In the genomic region with DNA sequence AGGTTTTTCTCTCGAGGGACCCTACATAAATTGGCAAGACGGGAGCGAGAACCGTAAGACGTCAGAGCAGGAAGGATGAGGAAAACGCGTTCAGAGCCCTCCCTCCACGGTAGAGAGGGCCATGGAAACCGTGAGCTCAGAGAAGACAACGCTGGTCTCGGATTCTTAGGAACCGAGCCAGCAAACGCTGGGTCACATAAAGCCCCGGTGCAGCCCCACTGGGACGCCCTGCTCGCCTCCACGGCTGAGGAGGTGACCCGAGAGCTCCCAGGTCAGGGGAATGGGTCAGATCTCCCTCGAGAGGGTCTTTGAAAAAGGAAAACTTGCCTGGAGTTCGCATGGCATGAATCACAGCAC, we compare ENCODE assay signal across 8 mouse cellular contexts. TPM values are rescaled to one million over a fixed set of nuclear protein-coding genes. Genes with fewer than 3 reads are reported as not detected.
DNase-seq lines count a peak whose midpoint lies in the region; ATAC-seq and TF ChIP-seq lines count a peak whose summit lies in the region.

No protein-coding gene starts in this region.

- peak overlapping the region; percentile 78 for H3K27ac ChIP-seq in forebrain, embryonic 15.5 days (replicated peaks)
- peak overlapping the region; percentile 65 for H3K27ac ChIP-seq in limb, embryonic 15.5 days
- H3K27ac ChIP-seq in olfactory bulb, adult 2 months (ENCODE audit: insufficient read depth, low read depth, low read length), result no peak overlapping the region

- peaks cover 18% of the 10 kb centered on the region for H3K4me1 ChIP-seq in forebrain, embryonic 15.5 days
- peaks cover 21% of the 10 kb centered on the region; the same call in 1 of the 2 replicates for H3K4me1 ChIP-seq in limb, embryonic 15.5 days
- H3K4me1 ChIP-seq in olfactory bulb, adult 2 months (ENCODE audit: control insufficient read depth, insufficient read depth, low read length), result peaks cover 8% of the 10 kb centered on the region

- WGBS in forebrain, embryonic 15.5 days, result 1% methylated on average over 20 of the region's 20 CpGs
- under 1% methylated on average over 20 of the region's 20 CpGs for WGBS in limb, embryonic 15.5 days
- WGBS in olfactory bulb, adult 2 months, result under 1% methylated on average over 20 of the region's 20 CpGs

- ATAC-seq in forebrain, embryonic 15.5 days (replicated peaks), result peak; percentile 79
- ATAC-seq in limb, embryonic 15.5 days (ENCODE audit: insufficient number of reproducible peaks, low FRiP score, low TSS enrichment, low read depth), result peak; percentile 36; the same call in 1 of the 2 replicates
- no peak for ATAC-seq in activated CD4-positive, CD25-positive, alpha-beta regulatory T cell, adult 4 months

- no peak for TF ChIP-seq CTCF in olfactory bulb, adult 2 months (IDR thresholded peaks at IDR 0.05; ENCODE audit: insufficient read depth, low read depth, low read length)

- peak overlapping the region; percentile 62 for H3K9ac ChIP-seq in forebrain, embryonic 15.5 days (replicated peaks)
- H3K9ac ChIP-seq in limb, embryonic 15.5 days, result peak overlapping the region; percentile 58

- H3K4me2 ChIP-seq in forebrain, embryonic 15.5 days (replicated peaks), result peak overlapping the region; percentile 79
- H3K4me2 ChIP-seq in limb, embryonic 15.5 days, result peak overlapping the region; percentile 79

- peaks cover 19% of the 10 kb centered on the region for H3K27me3 ChIP-seq in forebrain, embryonic 15.5 days
- H3K27me3 ChIP-seq in limb, embryonic 15.5 days, result 0 out of 2 replicates have a peak, but pooled peaks cover 6% of the 10 kb centered on the region

- DNase-seq in kidney, adult 11 months, result peak; percentile 20
- no peak for DNase-seq in kidney, postnatal 4 days
- peak; percentile 73 for DNase-seq in NIH3T3 (ENCODE audit: low read depth)
- DNase-seq in spleen, adult 18-20 months, result no peak

- peaks cover 13% of the 10 kb centered on the region for H3K36me3 ChIP-seq in forebrain, embryonic 15.5 days
- H3K36me3 ChIP-seq in limb, embryonic 15.5 days, result peaks cover 20% of the 10 kb centered on the region

- H3K4me3 ChIP-seq in forebrain, embryonic 15.5 days, result peak overlapping the region; percentile 66
- H3K4me3 ChIP-seq in limb, embryonic 15.5 days, result peak overlapping the region; percentile 83
- peak overlapping the region; percentile 83 for H3K4me3 ChIP-seq in olfactory bulb, adult 2 months (ENCODE audit: insufficient read depth, low read depth, low read length)

- TF ChIP-seq POLR2A in olfactory bulb, adult 2 months (IDR thresholded peaks at IDR 0.05; ENCODE audit: insufficient read depth, low read depth, low read length), result no peak

- no peaks in the 10 kb centered on the region for H3K9me3 ChIP-seq in forebrain, embryonic 15.5 days
- H3K9me3 ChIP-seq in limb, embryonic 15.5 days, result no peaks in the 10 kb centered on the region

RNA-seq across cellular contexts. Expression of gene Mrps10, which starts 0.4 kb away (rescaled TPM):
- polyA plus RNA-seq in forebrain, embryonic 15.5 days (2015; fragmentation: Nextera tagmentation; extraction: Ambion mirVana), result 73.7 and 75.9 TPM in 2 replicates
- 67.3 and 76.2 TPM in 2 replicates for polyA plus RNA-seq in limb, embryonic 15.5 days (2015; fragmentation: Nextera tagmentation; extraction: Ambion mirVana)
- polyA plus RNA-seq in olfactory bulb, adult 2 months (2012; ENCODE audit: insufficient read depth, insufficient read length, low replicate concordance, missing spikeins), result not detected in 2 replicates
- 10 to 100 TPM; 30.8 to 36.4 TPM for polyA plus RNA-seq in activated CD4-positive, CD25-positive, alpha-beta regulatory T cell, adult 4 months (2017; shearing (Covaris generic))

RNA-seq across cellular contexts. Expression of gene Guca1b, which starts 16.1 kb away (rescaled TPM):
- 0.33 and 0.39 TPM in 2 replicates for polyA plus RNA-seq in forebrain, embryonic 15.5 days (2015; fragmentation: Nextera tagmentation; extraction: Ambion mirVana)
- 0.41 and 0.69 TPM in 2 replicates for polyA plus RNA-seq in limb, embryonic 15.5 days (2015; fragmentation: Nextera tagmentation; extraction: Ambion mirVana)
- polyA plus RNA-seq in olfactory bulb, adult 2 months (2012; ENCODE audit: insufficient read depth, insufficient read length, low replicate concordance, missing spikeins), result not detected in 2 replicates
- 1 to 10 TPM; 1.1 TPM for polyA plus RNA-seq in activated CD4-positive, CD25-positive, alpha-beta regulatory T cell, adult 4 months (2017; shearing (Covaris generic))

RNA-seq across cellular contexts. Expression of gene Guca1a, which starts 31.3 kb away (rescaled TPM):
- 0.22 and 0.33 TPM in 2 replicates for polyA plus RNA-seq in forebrain, embryonic 15.5 days (2015; fragmentation: Nextera tagmentation; extraction: Ambion mirVana)
- 5.9 and 6.2 TPM in 2 replicates for polyA plus RNA-seq in limb, embryonic 15.5 days (2015; fragmentation: Nextera tagmentation; extraction: Ambion mirVana)
- not detected in 2 replicates for polyA plus RNA-seq in olfactory bulb, adult 2 months (2012; ENCODE audit: insufficient read depth, insufficient read length, low replicate concordance, missing spikeins)
- not detected for polyA plus RNA-seq in activated CD4-positive, CD25-positive, alpha-beta regulatory T cell, adult 4 months (2017; shearing (Covaris generic))

Comparison
In these comparisons a context has a peak if more than half of its experiments do, and no peak if none do; other contexts are left out.
1. DNase-seq: peak in kidney, adult 11 months (single experiment) and NIH3T3 (single experiment); none in kidney, postnatal 4 days (0 of 2) and spleen, adult 18-20 months (0 of 2).
2. Peak in every context shown above with its lines, with median percentiles within 50 percentile points of each other: H3K4me3 ChIP-seq.